Mouse (Mus musculus): ENCODE measurements around the gene Txndc11. TPM values are rescaled to one million over a fixed set of nuclear protein-coding genes. Genes with fewer than 3 reads are reported as not detected.

The Txndc11 gene
- total RNA-seq, 2 experiments from 2014 or later = 15.1 to 28.1 TPM

GRCm38 (mm10) chr16:11031320-11031719, 103.1 kb downstream of the Txndc11 start:
- no peak for ATAC-seq (replicated peaks; ENCODE audit: low FRiP score, poor library complexity, severe bottlenecking)

DNA sequence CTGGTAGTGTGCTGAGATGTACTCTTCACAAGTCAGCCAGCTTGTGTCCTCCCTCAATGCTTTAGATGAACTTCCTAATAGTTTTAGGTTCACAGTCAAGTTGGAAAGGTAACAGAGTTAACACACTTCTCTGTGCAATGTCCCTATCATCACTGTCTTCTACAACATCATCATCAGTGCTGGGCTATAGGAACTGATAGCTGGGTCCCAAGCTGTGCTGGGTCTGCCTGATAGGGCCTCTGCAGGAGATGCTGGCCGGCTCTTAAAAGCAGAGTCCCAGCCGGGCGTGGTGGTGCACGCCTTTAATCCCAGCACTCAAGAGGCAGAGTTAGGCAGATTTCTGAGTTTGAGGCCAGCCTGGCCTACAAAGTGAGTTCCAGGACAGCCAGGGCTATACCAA, 103.6 kb downstream of the Txndc11 start:
- ATAC-seq (replicated peaks; ENCODE audit: low FRiP score, poor library complexity, severe bottlenecking) = no peak

DNA sequence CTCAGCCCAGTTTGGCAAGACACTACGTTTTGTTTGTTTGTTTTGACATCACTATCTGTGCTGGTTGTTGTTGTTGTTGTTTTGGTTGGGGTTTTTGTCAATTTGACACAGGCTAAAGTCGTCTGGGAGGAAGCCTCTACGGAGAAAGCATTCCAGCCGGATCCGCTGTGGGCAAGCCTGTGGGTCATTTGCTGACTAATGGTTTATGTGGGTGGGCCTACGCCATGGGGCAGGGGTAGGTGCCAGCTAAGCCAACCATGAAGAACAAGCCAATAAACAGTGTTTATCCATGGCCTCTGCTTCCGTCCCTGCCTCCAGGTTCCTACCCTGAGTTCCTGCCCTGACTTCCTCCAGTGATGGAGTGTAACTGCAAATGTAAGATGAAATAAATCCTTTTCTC, 106.2 kb downstream of the Txndc11 start:
- no peak for ATAC-seq (replicated peaks; ENCODE audit: low FRiP score, poor library complexity, severe bottlenecking)

Other genes with a start within 250 kb of the Txndc11 start
- 6.5 and 7.1 TPM in 2 replicates for gene Snn, start 73.7 kb downstream of the Txndc11 start, total RNA-seq (2015; ENCODE audit: low replicate concordance)
- gene Snn, start 73.7 kb downstream of the Txndc11 start, total RNA-seq (2017; ENCODE audit: low replicate concordance) = 7.1 and 13.2 TPM in 2 replicates
- 20.9 and 22.2 TPM in 2 replicates for gene Litaf, start 68.5 kb downstream of the Txndc11 start, total RNA-seq (2015; ENCODE audit: low replicate concordance)
- 10.0 and 13.1 TPM in 2 replicates for gene Litaf, start 68.5 kb downstream of the Txndc11 start, total RNA-seq (2017; ENCODE audit: low replicate concordance)
- 101 and 118 TPM in 2 replicates for gene Zc3h7a, start 41.7 kb upstream of the Txndc11 start, total RNA-seq (2015; ENCODE audit: low replicate concordance)
- 128 and 160 TPM in 2 replicates for gene Zc3h7a, start 41.7 kb upstream of the Txndc11 start, total RNA-seq (2017; ENCODE audit: low replicate concordance)
- gene Rsl1d1, start 68.7 kb upstream of the Txndc11 start, total RNA-seq (2015; ENCODE audit: low replicate concordance) = 33.5 and 68.3 TPM in 2 replicates
- gene Rsl1d1, start 68.7 kb upstream of the Txndc11 start, total RNA-seq (2017; ENCODE audit: low replicate concordance) = 29.4 and 40.6 TPM in 2 replicates
- gene Gspt1, start 119.7 kb upstream of the Txndc11 start, total RNA-seq (2015; ENCODE audit: low replicate concordance) = 105 and 130 TPM in 2 replicates
- gene Gspt1, start 119.7 kb upstream of the Txndc11 start, total RNA-seq (2017; ENCODE audit: low replicate concordance) = 31.5 and 32.0 TPM in 2 replicates
- gene Tnfrsf17, start 179.2 kb upstream of the Txndc11 start, total RNA-seq (2015; ENCODE audit: low replicate concordance) = not detected in 2 replicates
- gene Tnfrsf17, start 179.2 kb upstream of the Txndc11 start, total RNA-seq (2017; ENCODE audit: low replicate concordance) = not detected in 2 replicates
- 8.4 and 16.2 TPM in 2 replicates for gene Snx29, start 188.3 kb upstream of the Txndc11 start, total RNA-seq (2015; ENCODE audit: low replicate concordance)
- 7.3 and 13.6 TPM in 2 replicates for gene Snx29, start 188.3 kb upstream of the Txndc11 start, total RNA-seq (2017; ENCODE audit: low replicate concordance)